Mouse (Mus musculus) kidney, adult 9 months (tissue): Measurements from ENCODE around the gene Rgma.

Source experiments
- DNase-seq: peaks from one replicate; pipeline ENCODE4 v3.0.0; 2022

Gene Rgma

GRCm38 (mm10) chr7:73402671-73403070 is 27.4 kb downstream of the Rgma start:
- no peak for DNase-seq

- DNase-seq = no peak
Measured at GRCm38 (mm10) chr7:73403538-73403937, 28.2 kb downstream of the Rgma start.

- no peak for DNase-seq
Measured at GRCm38 (mm10) chr7:73405550-73405949, 30.2 kb downstream of the Rgma start.

DNA sequence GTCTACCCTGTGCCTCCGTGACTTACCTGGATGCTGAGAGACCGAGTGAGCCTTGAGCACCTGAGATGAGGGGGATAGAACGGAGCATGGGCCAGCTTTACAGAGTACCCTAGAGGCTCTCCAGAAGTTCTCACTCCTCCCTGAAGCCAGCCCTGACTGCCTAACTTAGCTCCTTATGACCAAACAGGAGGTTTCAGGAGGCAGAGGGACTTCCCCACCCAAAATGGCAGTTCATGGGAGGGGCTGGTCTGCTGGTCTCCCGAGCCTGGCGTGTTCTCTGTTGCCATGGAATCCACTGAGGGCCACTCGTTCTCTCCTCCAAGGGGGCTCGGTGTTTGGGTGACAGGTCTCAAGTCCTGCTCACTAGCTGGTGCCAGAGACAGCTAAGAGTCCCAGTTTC is 36.2 kb downstream of the Rgma start:
- DNase-seq = no peak

- no peak for DNase-seq
Measured at GRCm38 (mm10) chr7:73411986-73412385, 36.7 kb downstream of the Rgma start.

- no peak for DNase-seq
Measured at GRCm38 (mm10) chr7:73412419-73412818, 37.1 kb downstream of the Rgma start.

DNA sequence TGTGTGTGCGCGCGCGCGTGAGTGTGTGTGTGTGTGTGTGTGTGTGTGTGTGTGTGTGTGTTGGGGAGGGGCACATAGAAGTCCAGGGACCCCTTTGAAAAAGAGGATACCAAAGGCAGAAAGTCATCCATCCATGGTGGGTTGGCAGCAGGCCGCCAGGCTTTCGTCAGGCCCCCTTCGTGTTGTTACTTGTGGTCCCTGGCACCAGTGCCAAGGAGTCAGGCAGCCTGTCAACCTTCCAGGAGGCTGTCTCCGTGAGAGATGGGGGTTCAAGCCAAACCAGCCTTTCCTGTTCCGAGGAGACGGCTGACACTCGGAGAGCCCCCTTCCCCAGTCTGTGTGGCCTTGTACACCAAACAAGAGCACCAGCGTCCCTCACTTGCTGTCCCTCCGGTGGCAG is 38.9 kb downstream of the Rgma start:
- DNase-seq = no peak

GRCm38 (mm10) chr7:73419375-73419774 is 44.1 kb downstream of the Rgma start:
- DNase-seq = no peak

- no peak for DNase-seq
Measured at GRCm38 (mm10) chr7:73420827-73421226, 45.5 kb downstream of the Rgma start.

GRCm38 (mm10) chr7:73421278-73422015 is 46.1 kb downstream of the Rgma start:
- no peak for DNase-seq

GRCm38 (mm10) chr7:73422223-73423113 is 47.2 kb downstream of the Rgma start:
- DNase-seq = peak; percentile 80

GRCm38 (mm10) chr7:73423236-73423635 is 47.9 kb downstream of the Rgma start:
- DNase-seq = no peak

DNA sequence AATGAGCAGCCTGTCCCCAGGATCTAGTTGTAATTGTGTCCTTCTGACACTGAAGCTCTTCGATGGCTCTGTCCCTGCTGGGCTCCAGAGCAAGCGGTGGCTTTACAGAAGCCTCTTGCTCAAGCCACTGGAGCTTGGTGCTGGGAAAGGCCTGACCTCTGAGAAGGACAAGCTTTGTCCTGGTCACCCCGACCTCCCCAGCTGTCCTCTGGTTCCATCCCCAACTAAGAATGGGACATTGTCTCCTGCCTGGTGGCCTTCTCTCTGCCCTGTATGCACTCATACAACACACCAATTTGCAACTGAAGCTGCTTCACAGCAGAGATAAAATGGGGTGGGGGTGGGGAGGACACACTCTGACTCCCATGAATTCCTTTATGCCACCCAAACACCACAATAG is 48.9 kb downstream of the Rgma start:
- DNase-seq = no peak

DNA sequence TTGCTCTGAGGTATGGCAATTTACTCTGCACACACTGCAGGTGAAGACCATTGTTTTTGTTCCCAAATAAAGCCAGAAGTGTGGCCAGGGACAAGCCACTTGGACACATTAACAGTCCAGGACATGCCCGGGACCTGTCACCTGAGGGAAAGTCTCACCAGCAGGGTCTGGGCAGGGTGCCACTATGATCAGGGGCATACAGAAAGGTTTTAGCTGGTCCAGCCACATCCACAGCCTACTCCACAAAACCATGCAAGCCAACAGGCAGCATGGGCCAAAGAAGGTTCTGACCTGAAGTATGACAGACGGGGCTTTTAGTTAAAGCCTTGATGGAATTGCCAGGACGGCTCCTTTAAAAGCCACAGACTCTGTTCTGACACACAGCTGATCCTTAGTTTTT is 49.4 kb downstream of the Rgma start:
- DNase-seq = peak; percentile 37

DNA sequence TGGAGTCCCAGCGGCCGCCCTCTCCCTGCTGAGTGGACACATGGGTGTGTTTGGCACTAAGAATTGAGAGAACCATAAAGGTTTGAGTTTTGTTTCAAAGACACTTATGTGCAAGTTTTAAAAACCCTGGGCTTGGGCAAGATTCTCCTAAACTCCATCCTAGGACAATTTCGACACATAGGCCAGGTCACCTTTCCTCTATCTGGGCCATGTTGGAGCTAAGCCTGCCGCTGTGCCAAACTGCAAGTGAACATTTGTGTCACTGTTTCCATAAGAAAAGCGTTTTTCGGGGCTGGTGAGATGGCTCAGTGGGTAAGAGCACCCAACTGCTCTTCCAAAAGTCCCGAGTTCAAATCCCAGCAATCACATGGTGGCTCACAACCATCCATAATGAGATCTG is 50.1 kb downstream of the Rgma start:
- DNase-seq = no peak

- DNase-seq = no peak
Measured at GRCm38 (mm10) chr7:73426235-73426634, 50.9 kb downstream of the Rgma start.

GRCm38 (mm10) chr7:73426752-73427386 is 51.6 kb downstream of the Rgma start:
- no peak for DNase-seq

- DNase-seq = no peak
Measured at GRCm38 (mm10) chr7:73427794-73428193, 52.5 kb downstream of the Rgma start.

GRCm38 (mm10) chr7:73428525-73428924 is 53.2 kb downstream of the Rgma start:
- DNase-seq = no peak

DNA sequence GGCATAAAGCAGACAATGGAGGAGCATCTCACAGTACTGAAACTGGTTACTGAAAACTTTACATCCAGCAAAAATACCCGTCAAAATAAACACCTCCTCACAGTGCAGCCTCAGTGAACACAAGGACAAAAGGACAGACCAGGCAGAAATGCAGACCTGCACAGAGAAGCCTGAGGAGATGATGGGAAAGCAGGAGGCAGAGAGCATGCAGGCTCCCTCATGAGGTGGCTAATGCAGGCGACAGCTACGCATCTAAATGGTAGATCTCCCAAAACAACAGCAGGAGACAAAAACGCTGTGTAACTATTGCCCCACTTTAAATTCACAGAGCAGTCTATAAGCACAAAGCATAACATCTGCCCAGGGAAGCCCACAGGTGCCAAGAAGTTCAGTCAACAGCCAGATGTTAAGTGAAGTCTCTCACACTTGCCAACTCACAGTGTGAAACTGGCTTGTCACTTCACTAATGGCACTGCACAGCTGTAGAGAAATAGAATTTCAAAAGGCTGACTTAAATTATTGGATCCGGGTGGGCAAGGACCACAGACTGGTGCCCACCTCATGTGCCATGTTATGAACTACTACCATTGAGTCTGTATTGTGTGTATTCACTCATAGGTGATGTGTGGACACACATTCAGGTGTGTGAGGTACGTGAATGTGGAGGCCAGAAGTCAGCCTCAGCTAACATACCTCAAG is 58.5 kb downstream of the Rgma start:
- no peak for DNase-seq

GRCm38 (mm10) chr7:73434336-73434677 is 59.0 kb downstream of the Rgma start:
- no peak for DNase-seq

- DNase-seq = no peak
Measured at GRCm38 (mm10) chr7:73435685-73436084, 60.4 kb downstream of the Rgma start.

DNA sequence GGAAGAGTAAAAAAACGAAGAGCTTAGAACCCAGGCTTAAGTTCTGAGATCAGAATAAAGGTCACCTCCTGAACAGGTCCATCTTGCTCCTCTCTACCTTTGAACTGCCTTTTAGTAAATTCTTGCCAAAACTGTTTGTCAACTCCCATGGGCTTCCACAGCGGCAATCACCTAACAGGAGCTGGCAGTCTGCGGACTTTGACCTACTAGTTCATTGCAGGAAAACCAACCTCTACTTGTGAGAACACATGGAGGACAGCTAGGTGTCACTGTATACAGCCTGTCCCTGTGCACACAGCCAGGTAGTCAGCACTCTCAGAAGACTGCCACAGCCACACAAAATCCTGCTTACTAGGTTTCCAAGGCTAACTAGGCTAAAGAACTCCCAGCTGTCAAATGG is 66.5 kb downstream of the Rgma start:
- peak; percentile 88 for DNase-seq
